ENCODE assay signal across 9 mouse cellular contexts in the genomic region with DNA sequence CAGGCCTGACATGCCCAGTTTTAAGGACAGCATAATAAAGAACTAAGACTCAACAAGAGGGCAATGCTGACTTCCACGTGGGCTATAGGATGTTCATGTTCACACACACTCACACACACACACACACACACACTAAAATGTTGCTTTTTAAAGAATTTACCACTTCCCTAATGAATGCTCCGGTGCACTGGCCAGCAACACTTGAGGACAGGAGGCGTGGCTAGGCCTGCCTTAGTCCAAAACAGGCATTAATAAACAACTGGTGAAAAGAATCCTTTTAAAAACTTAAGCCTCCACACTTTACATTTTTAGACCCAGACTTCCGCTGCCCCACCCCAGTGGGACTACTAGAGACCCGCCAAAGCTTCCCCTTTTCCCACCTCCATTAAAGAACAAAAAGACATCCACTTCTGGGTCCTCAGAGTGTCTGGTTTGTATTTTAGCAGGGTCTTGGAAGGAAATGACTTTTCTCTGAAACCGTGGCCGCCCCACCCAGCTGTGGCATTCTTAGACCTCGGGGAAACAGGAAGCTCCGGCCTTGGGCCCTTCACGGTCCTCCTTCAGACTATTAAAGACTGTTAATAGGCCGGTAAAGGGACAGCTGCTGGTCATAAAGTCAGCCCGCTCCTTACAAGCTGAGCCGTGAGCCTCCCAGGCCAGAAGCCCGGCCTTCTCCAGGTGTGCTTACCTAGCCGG. TPM values are rescaled to one million over a fixed set of nuclear protein-coding genes. Genes with fewer than 3 reads are reported as not detected.
A peak's percentile ranks its signal among the peaks of the same experiment; 100 is the strongest.
DNase-seq lines count a peak whose midpoint lies in the region; ATAC-seq and TF ChIP-seq lines count a peak whose summit lies in the region.
"Had no signal": no experiment of that assay in that cellular context is flagged by ENCODE, and none has a peak within 500 bp of the region (broad histone marks: within the 10 kb centered on the region; RNA-seq: fewer than 3 reads in every experiment).

No protein-coding gene starts in this region.

- no peak for TF ChIP-seq POLR2A in cerebellum, adult 2 months (IDR thresholded peaks at IDR 0.05; ENCODE audit: borderline replicate concordance, insufficient read depth, low read length)

- DNase-seq in cerebellum, adult 2 months: no peak
- no peak for DNase-seq in cerebellum, adult 8-10 months
- DNase-seq in heart, adult 18-20 months: peak; percentile 78 to 84
- peak; percentile 83 for DNase-seq in kidney, adult 11 months
- peak; percentile 77 for DNase-seq in lung, embryonic 14.5 days
- no peak for DNase-seq in thymus, postnatal 4 days

- peak overlapping the region; percentile 50 for H3K9ac ChIP-seq in lung, embryonic 14.5 days

- TF ChIP-seq CTCF in cerebellum, adult 2 months (IDR thresholded peaks at IDR 0.05; ENCODE audit: borderline replicate concordance, insufficient read depth, low read depth, low read length): no peak
- TF ChIP-seq CTCF in lung, embryonic 14.5 days (IDR thresholded peaks at IDR 0.05; ENCODE audit: low read depth): no peak

- no peaks in the 10 kb centered on the region for H3K27me3 ChIP-seq in cerebellum, adult 2 months (ENCODE audit: control insufficient read depth, insufficient read depth, low read length)
- H3K27me3 ChIP-seq in lung, embryonic 14.5 days (ENCODE audit: insufficient read depth, low read length): no peaks in the 10 kb centered on the region
- H3K27me3 ChIP-seq: Patski had no signal

- peaks cover 22% of the 10 kb centered on the region for H3K4me1 ChIP-seq in cerebellum, adult 2 months (ENCODE audit: control insufficient read depth, insufficient read depth, low read length)
- H3K4me1 ChIP-seq in lung, embryonic 14.5 days (ENCODE audit: insufficient read depth): peaks cover 25% of the 10 kb centered on the region

- peak overlapping the region; percentile 71 for H3K4me2 ChIP-seq in lung, embryonic 14.5 days

- peaks cover 13% of the 10 kb centered on the region; the same call in 1 of the 2 replicates for H3K36me3 ChIP-seq in lung, embryonic 14.5 days (ENCODE audit: insufficient read depth)

- WGBS in cerebellum, adult 2 months: 28% methylated on average over 15 of the region's 15 CpGs
- WGBS in lung, embryonic 14.5 days: 4% methylated on average over 15 of the region's 15 CpGs

- ATAC-seq in common myeloid progenitor, adult 5-6 weeks (replicated peaks; ENCODE audit: low read depth, poor library complexity, severe bottlenecking): peak; percentile 75
- peak; percentile 36 for ATAC-seq in lung, embryonic 14.5 days (ENCODE audit: insufficient read depth)
- peak; percentile 64 for ATAC-seq in neutrophil, adult 5-6 weeks (ENCODE audit: extremely low read depth, insufficient number of reproducible peaks, low FRiP score, poor library complexity, severe bottlenecking)

- H3K4me3 ChIP-seq in cerebellum, adult 2 months (replicated peaks; ENCODE audit: insufficient read depth, low read depth, low read length): no peak overlapping the region
- H3K4me3 ChIP-seq in lung, embryonic 14.5 days (ENCODE audit: low read depth, low read length): peak overlapping the region; percentile 34

- peak overlapping the region; percentile 8 for H3K27ac ChIP-seq in cerebellum, adult 2 months (ENCODE audit: insufficient read depth, low read length)
- peak overlapping the region; percentile 98 for H3K27ac ChIP-seq in lung, embryonic 14.5 days (ENCODE audit: low read depth)

- no peaks in the 10 kb centered on the region for H3K9me3 ChIP-seq in lung, embryonic 14.5 days (ENCODE audit: low read depth, low read length)

RNA-seq across cellular contexts. Expression of a gene that starts 9.7 kb away (rescaled TPM):
- polyA plus RNA-seq in cerebellum, adult 2 months (2012; rRNA removed): 51.8 and 58.7 TPM in 2 replicates
- total RNA-seq in common myeloid progenitor, adult 5-6 weeks (2017): 13.6 and 14.5 TPM in 2 replicates
- total RNA-seq in heart, adult 18-20 months (2021): 10 to 100 TPM; 20.9 to 31.7 TPM
- polyA plus RNA-seq in lung, embryonic 14.5 days (2014; fragmentation: Nextera tagmentation; extraction: Ambion mirVana): 5.5 and 9.9 TPM in 2 replicates
- total RNA-seq in neutrophil, adult 5-6 weeks (2017): 91.5 and 99.5 TPM in 2 replicates

RNA-seq across cellular contexts. Expression of a gene that starts 12.8 kb away (rescaled TPM):
- polyA plus RNA-seq in cerebellum, adult 2 months (2012; rRNA removed): 10.8 and 11.1 TPM in 2 replicates
- 7.7 and 11.4 TPM in 2 replicates for total RNA-seq in common myeloid progenitor, adult 5-6 weeks (2017)
- total RNA-seq in heart, adult 18-20 months (2021): 10 to 100 TPM; 12.5 to 12.7 TPM
- polyA plus RNA-seq in lung, embryonic 14.5 days (2014; fragmentation: Nextera tagmentation; extraction: Ambion mirVana): 13.9 and 14.5 TPM in 2 replicates
- 13.2 and 22.0 TPM in 2 replicates for total RNA-seq in neutrophil, adult 5-6 weeks (2017)

RNA-seq across cellular contexts. Expression of a gene that starts 57.7 kb away (rescaled TPM):
- polyA plus RNA-seq in cerebellum, adult 2 months (2012; rRNA removed): 4.2 and 4.8 TPM in 2 replicates
- total RNA-seq in common myeloid progenitor, adult 5-6 weeks (2017): 3.6 and 4.9 TPM in 2 replicates
- total RNA-seq in heart, adult 18-20 months (2021): 1 to 10 TPM; 1.0 to 1.4 TPM
- polyA plus RNA-seq in lung, embryonic 14.5 days (2014; fragmentation: Nextera tagmentation; extraction: Ambion mirVana): 10.4 and 10.6 TPM in 2 replicates
- total RNA-seq in neutrophil, adult 5-6 weeks (2017): 48.1 and 58.3 TPM in 2 replicates

Comparison
In these comparisons a context has a peak if more than half of its experiments do, and no peak if none do; other contexts are left out.
1. DNase-seq: peak in heart, adult 18-20 months (2 of 2), kidney, adult 11 months (single experiment) and lung, embryonic 14.5 days (single experiment); none in cerebellum, adult 2 months (0 of 2), cerebellum, adult 8-10 months (single experiment) and thymus, postnatal 4 days (single experiment).
2. Peak in every context shown above with its lines, with median percentiles within 50 percentile points of each other: ATAC-seq.